Mouse (Mus musculus): ENCODE results near the gene Anapc1. TPM values are rescaled to one million over a fixed set of nuclear protein-coding genes. Genes with fewer than 3 reads are reported as not detected.
A peak's percentile ranks its signal among the peaks of the same experiment; 100 is the strongest.

Anapc1 gene
- polyA plus RNA-seq, 1 experiment from 2014 or later: 61.6 TPM

DNA sequence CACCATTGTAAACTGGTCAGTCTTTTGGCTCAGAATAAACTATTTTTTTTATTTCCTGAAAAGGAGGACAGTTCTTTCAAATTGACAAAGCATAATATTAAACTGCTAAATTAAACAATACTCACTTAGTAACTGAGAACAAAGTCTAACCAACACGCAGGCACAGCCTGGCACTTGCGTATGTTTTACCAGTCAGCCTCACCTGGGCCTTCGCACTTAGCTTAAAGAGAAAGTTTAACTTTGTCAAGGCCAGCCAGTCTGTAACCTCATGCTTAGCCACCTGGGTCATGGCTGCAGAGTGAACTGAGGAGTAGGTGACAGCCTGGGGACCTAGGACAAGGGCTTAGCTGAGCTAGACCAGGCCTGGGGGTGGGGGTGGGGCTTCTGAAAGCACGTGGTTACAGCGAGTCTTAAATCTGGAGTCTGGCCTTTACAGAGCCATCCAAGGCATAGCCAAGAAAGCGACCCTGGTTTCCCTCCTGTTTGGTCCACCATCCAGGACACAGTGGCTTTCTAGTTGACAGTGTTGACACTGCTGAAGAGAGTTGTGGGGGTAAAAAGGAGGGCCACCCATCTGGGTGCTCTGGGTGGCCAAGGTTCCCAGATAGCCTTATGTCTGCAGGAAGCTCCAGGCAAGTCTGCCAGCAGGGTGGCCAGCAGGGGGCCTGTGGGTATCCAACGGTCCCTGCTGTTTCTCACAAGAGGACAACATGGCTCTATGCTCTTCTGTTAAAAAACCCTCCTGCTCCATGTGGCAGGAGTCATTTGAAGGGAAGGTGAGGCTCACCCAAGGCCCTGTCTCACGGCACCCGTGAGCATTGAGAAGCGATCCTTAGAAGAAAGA, 120.7 kb downstream of the Anapc1 start:
- Histone ChIP-seq H3K27me3 (ENCODE audit: control insufficient read depth, insufficient read depth, low read length) (no peaks in the 10 kb centered on the region), H3K9ac (ENCODE audit: low read length) (no peak overlapping the region), H3K4me2 (ENCODE audit: low read depth, low read length) (no peak overlapping the region), H3K36me3 (ENCODE audit: control insufficient read depth, insufficient read depth, low read length) (no peaks in the 10 kb centered on the region), H3K27ac (ENCODE audit: low read length) (no peak overlapping the region), H3K4me3 (replicated peaks; ENCODE audit: low read length) (no peak overlapping the region), H3K4me1 (ENCODE audit: control insufficient read depth, insufficient read depth, low read length) (peaks cover 12% of the 10 kb centered on the region), H3K9me3 (replicated peaks; ENCODE audit: control insufficient read depth, low read length) (no peaks in the 10 kb centered on the region)
- ATAC-seq (ENCODE audit: insufficient read depth, low FRiP score): no peak; the same call in 1 of the 2 replicates
- 65% methylated on average over 10 of the region's 10 CpGs for WGBS

DNA sequence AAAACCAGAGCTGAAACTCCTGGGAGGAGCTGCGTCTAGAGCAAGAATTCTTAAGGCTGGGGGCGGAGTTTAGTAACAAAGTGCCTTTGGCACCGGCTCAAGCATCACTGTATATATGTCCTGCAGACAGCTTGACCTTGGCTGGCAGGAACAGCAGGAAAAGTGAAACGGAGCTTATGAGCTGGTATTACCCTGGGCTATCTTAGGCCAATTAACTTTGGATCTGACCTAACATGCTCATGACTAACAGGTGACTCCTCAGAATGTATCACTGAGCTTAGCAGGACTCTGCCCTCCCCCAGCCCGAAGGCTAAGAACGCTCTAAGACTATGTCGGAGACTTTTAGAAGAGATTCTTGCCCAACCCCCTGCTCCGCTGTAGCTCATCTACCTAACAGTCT, 121.3 kb downstream of the Anapc1 start:
- Histone ChIP-seq H3K4me1 (ENCODE audit: control insufficient read depth, insufficient read depth, low read length) (peaks cover 12% of the 10 kb centered on the region), H3K27ac (ENCODE audit: low read length) (no peak overlapping the region), H3K9me3 (replicated peaks; ENCODE audit: control insufficient read depth, low read length) (no peaks in the 10 kb centered on the region), H3K27me3 (ENCODE audit: control insufficient read depth, insufficient read depth, low read length) (no peaks in the 10 kb centered on the region), H3K36me3 (ENCODE audit: control insufficient read depth, insufficient read depth, low read length) (no peaks in the 10 kb centered on the region), H3K4me2 (ENCODE audit: low read depth, low read length) (no peak overlapping the region), H3K4me3 (replicated peaks; ENCODE audit: low read length) (no peak overlapping the region), H3K9ac (ENCODE audit: low read length) (no peak overlapping the region)
- WGBS: 35% methylated on average over 8 of the region's 8 CpGs
- ATAC-seq (ENCODE audit: insufficient read depth, low FRiP score): peak; percentile 77; the same call in 1 of the 2 replicates

DNA sequence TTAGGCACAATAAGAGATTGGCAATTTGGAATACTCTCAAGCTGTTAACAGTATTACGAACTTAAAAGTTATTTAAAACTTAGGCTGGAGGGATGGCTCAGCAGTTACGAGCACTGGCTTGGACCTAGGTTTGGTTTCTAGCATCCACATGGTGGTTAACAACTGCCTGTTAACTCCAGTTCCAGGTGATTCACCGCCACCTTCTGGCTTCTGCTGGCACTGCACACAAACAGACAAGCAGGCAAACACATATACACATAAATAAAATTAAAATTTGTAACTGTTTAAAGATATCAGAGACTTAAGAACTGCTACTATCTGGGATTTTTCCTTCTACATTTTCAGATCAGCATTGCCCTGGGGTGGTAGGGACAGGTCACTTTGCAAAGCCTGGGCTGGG, 123.0 kb downstream of the Anapc1 start:
- 82% methylated on average over 3 of the region's 3 CpGs for WGBS

More for the DNA sequence above, 123.0 kb downstream of the Anapc1 start:
- Histone ChIP-seq H3K9me3 (replicated peaks; ENCODE audit: control insufficient read depth, low read length) (no peaks in the 10 kb centered on the region), H3K27me3 (ENCODE audit: control insufficient read depth, insufficient read depth, low read length) (no peaks in the 10 kb centered on the region), H3K9ac (ENCODE audit: low read length) (no peak overlapping the region), H3K27ac (ENCODE audit: low read length) (no peak overlapping the region), H3K4me1 (ENCODE audit: control insufficient read depth, insufficient read depth, low read length) (peaks cover 12% of the 10 kb centered on the region), H3K4me2 (ENCODE audit: low read depth, low read length) (no peak overlapping the region), H3K36me3 (ENCODE audit: control insufficient read depth, insufficient read depth, low read length) (no peaks in the 10 kb centered on the region), H3K4me3 (replicated peaks; ENCODE audit: low read length) (no peak overlapping the region)
- ATAC-seq (ENCODE audit: insufficient read depth, low FRiP score): no peak

Other genes starting within 250 kb of the Anapc1 start
- not detected in 2 replicates for gene Spdye4c, start 96.2 kb downstream of the Anapc1 start, polyA plus RNA-seq (2015; fragmentation: Nextera tagmentation; extraction: Ambion mirVana)
- gene Mertk, start 11.6 kb upstream of the Anapc1 start, polyA plus RNA-seq (2015; fragmentation: Nextera tagmentation; extraction: Ambion mirVana): 6.4 and 6.7 TPM in 2 replicates
- 34.3 and 36.6 TPM in 2 replicates for gene Tmem87b, start 130.7 kb upstream of the Anapc1 start, polyA plus RNA-seq (2015; fragmentation: Nextera tagmentation; extraction: Ambion mirVana)
- 4.5 and 5.2 TPM in 2 replicates for gene Fbln7, start 175.6 kb upstream of the Anapc1 start, polyA plus RNA-seq (2015; fragmentation: Nextera tagmentation; extraction: Ambion mirVana)

Data from stomach, embryonic 16.5 days (tissue).